Mouse (Mus musculus) kidney, embryonic 14.5 days (tissue): Measurements from ENCODE around the gene Amn. TPM values are rescaled to one million over a fixed set of nuclear protein-coding genes. Genes with fewer than 3 reads are reported as not detected.
A peak's percentile ranks its signal among the peaks of the same experiment; 100 is the strongest.

Experiments used
- ATAC-seq: fragments of 200-750 bp; cut with Nextera tagmentation; 2 replicates; pipeline ENCODE4 v1.8.0; 2017; ENCODE audit warnings: moderate number of reproducible peaks, mild to moderate bottlenecking, moderate TSS enrichment, moderate library complexity; ENCODE audit not compliant: low FRiP score, low TSS enrichment
- H3K27ac ChIP-seq: fragments of 300-500 bp; sonication (generic); 2 replicates; pipeline ENCODE4 v1.5.1; 2014; ENCODE audit warnings: low read depth, mild to moderate bottlenecking, low read length, moderate library complexity, mixed read lengths
- H3K27me3 ChIP-seq: fragments of 300-500 bp; sonication (generic); 2 replicates; pipeline ENCODE4 v1.6.1; 2014; ENCODE audit warnings: mild to moderate bottlenecking, low read length; ENCODE audit not compliant: control insufficient read depth, insufficient read depth
- H3K36me3 ChIP-seq: fragments of 300-500 bp; sonication (generic); 2 replicates; pipeline ENCODE4 v1.6.1; 2014; ENCODE audit warnings: low read length, mixed read lengths; ENCODE audit not compliant: control insufficient read depth, insufficient read depth
- H3K4me1 ChIP-seq: fragments of 300-500 bp; sonication (generic); 2 replicates; pipeline ENCODE4 v1.6.1; 2014; ENCODE audit warnings: low read length, mixed read lengths; ENCODE audit not compliant: control insufficient read depth, insufficient read depth
- H3K4me2 ChIP-seq: fragments of 300-500 bp; sonication (generic); replicated peaks from 2 replicates; pipeline ENCODE4 v1.6.1; 2014; ENCODE audit warnings: low read depth, mild to moderate bottlenecking, low read length
- H3K4me3 ChIP-seq: fragments of 300-500 bp; sonication (generic); 2 replicates; pipeline ENCODE4 v1.5.1; 2014; ENCODE audit warnings: mild to moderate bottlenecking, low read length
- H3K9ac ChIP-seq: fragments of 300-500 bp; sonication (generic); 2 replicates; pipeline ENCODE4 v1.6.1; 2014; ENCODE audit warnings: low read depth, mild to moderate bottlenecking, low read length, moderate library complexity
- H3K9me3 ChIP-seq: fragments of 300-500 bp; sonication (generic); 2 replicates; pipeline ENCODE4 v1.6.1; 2016; ENCODE audit warnings: low read length; ENCODE audit not compliant: control insufficient read depth
- WGBS: fragments of 180-500 bp; shearing (Covaris S2); extraction: QIAGEN DNeasy Blood & Tissue Kit; methylation state at CpG from one replicate; pipeline ENCODE4 v1.1.7; 2014; 5-methylcytosine and 5-hydroxymethylcytosine counted together
- polyA plus RNA-seq: library from polyadenylated mRNA; unstranded; fragments of >200 nt; fragmentation: Nextera tagmentation; extraction: Ambion mirVana; gene quantifications from 2 replicates; pipeline ENCODE4 v1.2.1, GENCODE M21; 2014

The Amn gene
- polyA plus RNA-seq, 1 experiment from 2014 or later = 14.5 TPM

DNA sequence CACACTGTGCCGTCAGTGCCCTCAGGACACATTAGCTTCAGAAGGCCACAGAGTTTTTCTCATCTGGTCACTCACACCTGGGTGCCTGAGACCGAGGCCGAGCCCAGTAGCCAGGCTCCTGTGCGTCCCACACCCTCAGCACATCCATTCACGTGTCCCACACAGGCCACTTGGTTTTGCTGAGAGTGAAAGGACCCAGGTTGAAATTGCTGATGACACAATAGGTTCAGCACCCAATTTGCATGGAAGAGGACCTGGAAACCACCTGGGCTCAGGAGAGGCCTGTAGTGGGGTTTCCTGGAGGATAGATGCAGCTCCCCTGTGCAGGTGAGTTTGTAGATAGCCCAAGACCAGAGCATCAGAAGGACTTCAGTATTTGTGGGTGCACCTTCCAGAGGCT lies 32.5 kb upstream of the Amn start:
- no peak for ATAC-seq
- Histone ChIP-seq H3K9me3 (no peaks in the 10 kb centered on the region), H3K4me1 (peaks cover 24% of the 10 kb centered on the region), H3K27ac (peak overlapping the region; percentile 71), H3K9ac (no peak overlapping the region), H3K4me2 (no peak overlapping the region), H3K4me3 (no peak overlapping the region), H3K27me3 (no peaks in the 10 kb centered on the region), H3K36me3 (peaks cover 7% of the 10 kb centered on the region; the same call in 1 of the 2 replicates)
- 75% methylated on average over 5 of the region's 5 CpGs for WGBS

DNA sequence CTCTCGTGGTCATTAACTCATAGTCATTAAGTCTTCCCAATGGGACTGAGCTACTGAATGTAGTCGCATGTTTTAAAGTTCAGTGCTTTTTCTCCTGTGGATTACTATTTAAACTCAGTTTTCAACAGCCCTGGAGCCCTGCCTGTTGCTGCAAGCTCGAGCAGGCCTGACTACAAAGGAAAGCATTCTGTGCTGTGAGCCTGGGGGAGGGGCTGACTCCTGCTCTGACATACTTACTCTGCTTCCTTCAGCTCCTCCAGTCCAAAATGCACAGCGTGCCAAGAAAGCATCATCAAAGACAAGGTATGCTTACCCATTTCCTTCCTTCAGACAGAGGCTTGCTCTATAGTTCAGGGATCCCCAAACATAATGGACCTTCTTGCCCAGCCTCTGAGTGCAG lies 32.1 kb upstream of the Amn start:
- Histone ChIP-seq H3K9ac (no peak overlapping the region), H3K27me3 (no peaks in the 10 kb centered on the region), H3K4me1 (peaks cover 24% of the 10 kb centered on the region), H3K9me3 (no peaks in the 10 kb centered on the region), H3K4me3 (no peak overlapping the region), H3K27ac (peak overlapping the region; percentile 71), H3K36me3 (peaks cover 7% of the 10 kb centered on the region; the same call in 1 of the 2 replicates), H3K4me2 (no peak overlapping the region)
- ATAC-seq = no peak; the same call in 1 of the 2 replicates
- 38% methylated on average over 4 of the region's 4 CpGs for WGBS

DNA sequence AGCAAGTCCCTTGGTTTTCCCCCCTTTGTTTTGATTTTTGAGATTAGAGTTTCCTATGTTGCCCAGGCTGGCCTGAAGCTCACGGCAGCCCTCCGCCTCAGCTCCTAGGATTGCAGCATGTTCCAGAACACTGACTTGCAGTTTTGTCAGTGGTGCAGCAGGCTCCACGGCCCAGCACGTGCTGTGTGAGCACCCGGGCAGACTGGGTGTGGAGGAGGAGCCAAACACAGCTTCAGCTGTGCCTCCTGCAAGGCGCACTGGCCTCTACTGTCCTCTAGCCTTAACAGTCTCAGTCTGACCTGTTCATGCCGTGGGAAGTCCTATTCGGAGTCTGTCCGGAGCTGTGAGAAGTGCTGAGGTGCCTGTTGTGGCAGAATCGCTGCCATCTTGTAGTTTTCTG lies 31.0 kb upstream of the Amn start:
- no peaks in the 10 kb centered on the region for H3K27me3 ChIP-seq
- H3K27ac ChIP-seq = no peak overlapping the region
- peaks cover 24% of the 10 kb centered on the region for H3K4me1 ChIP-seq
- 63% methylated on average over 10 of the region's 10 CpGs for WGBS
- H3K9me3 ChIP-seq = no peaks in the 10 kb centered on the region
- H3K4me2 ChIP-seq = no peak overlapping the region
- H3K4me3 ChIP-seq = no peak overlapping the region
- H3K36me3 ChIP-seq = peaks cover 11% of the 10 kb centered on the region; the same call in 1 of the 2 replicates
- H3K9ac ChIP-seq = no peak overlapping the region
- ATAC-seq = peak; percentile 48; the same call in 1 of the 2 replicates

DNA sequence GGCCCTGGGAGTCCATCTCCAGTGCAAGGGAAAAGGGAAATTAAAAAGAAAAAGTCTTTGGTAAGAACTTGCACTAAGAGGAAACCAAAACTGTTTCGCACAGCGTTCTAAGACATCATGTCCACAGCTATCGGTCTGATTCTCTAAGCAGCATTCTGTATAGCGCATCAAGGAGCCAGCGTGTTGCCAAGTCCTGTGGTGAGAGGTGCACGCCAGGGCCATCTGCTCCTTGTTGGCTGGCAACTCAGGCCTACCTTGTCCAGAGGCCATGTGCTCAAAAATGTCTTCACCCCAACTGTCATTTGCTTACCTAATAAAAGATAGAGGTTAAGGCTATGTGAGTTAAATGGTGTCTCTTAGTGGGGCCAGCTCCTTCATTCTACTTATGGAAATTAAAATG lies 29.0 kb upstream of the Amn start:
- no peak for ATAC-seq
- Histone ChIP-seq H3K4me1 (peaks cover 24% of the 10 kb centered on the region), H3K9ac (no peak overlapping the region), H3K27me3 (no peaks in the 10 kb centered on the region), H3K9me3 (no peaks in the 10 kb centered on the region), H3K4me3 (no peak overlapping the region), H3K27ac (no peak overlapping the region), H3K36me3 (peaks cover 20% of the 10 kb centered on the region; the same call in 1 of the 2 replicates), H3K4me2 (no peak overlapping the region)
- 97% methylated on average over 6 of the region's 6 CpGs for WGBS

DNA sequence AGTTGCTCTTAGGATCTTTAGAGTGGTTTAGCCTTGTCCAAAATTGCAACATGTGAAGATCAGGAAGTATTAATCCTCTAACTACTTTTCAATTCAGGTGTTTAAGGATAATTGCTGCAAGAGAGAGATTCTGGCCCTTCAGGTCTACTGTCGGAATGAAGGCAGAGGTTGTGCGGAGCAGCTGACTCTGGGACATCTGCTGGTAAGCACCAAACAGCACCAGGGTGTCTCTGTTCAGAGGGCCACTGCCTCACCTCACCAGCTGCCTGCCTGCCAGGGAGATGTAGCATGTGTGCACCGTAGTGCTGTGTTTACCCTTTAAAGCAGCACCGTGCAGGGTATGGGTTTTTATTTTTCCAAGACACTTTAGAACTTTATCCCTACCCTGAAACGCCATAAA lies 28.5 kb upstream of the Amn start:
- Histone ChIP-seq H3K27me3 (no peaks in the 10 kb centered on the region), H3K4me1 (peaks cover 23% of the 10 kb centered on the region), H3K27ac (no peak overlapping the region), H3K36me3 (peaks cover 23% of the 10 kb centered on the region; the same call in 1 of the 2 replicates), H3K9ac (no peak overlapping the region), H3K9me3 (no peaks in the 10 kb centered on the region), H3K4me3 (no peak overlapping the region), H3K4me2 (no peak overlapping the region)
- 73% methylated on average over 5 of the region's 5 CpGs for WGBS
- no peak for ATAC-seq

DNA sequence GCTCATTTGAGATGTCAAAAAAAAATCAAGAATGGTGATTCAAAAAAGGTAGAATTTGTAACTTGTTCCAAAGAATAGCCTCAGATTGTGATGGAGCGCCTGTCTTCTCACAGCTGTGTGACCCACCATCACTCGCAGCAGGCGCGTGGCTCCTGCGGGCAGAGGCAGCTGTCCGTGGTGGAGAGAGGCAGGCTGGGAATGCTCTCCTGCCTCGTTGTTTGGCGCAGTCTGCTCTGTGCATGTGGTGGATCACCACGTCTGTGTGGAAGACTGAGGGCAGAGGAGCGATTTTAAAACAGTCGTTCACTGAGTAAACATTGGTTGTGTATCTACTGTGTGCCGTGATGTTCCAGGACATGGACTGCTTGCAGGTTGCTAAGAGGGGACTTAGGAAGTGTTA lies 27.2 kb upstream of the Amn start:
- Histone ChIP-seq H3K4me1 (peaks cover 10% of the 10 kb centered on the region; the same call in 1 of the 2 replicates), H3K4me3 (no peak overlapping the region), H3K36me3 (peaks cover 25% of the 10 kb centered on the region; the same call in 1 of the 2 replicates), H3K27me3 (no peaks in the 10 kb centered on the region), H3K9me3 (no peaks in the 10 kb centered on the region), H3K27ac (no peak overlapping the region), H3K9ac (no peak overlapping the region), H3K4me2 (no peak overlapping the region)
- no peak for ATAC-seq
- WGBS = 92% methylated on average over 12 of the region's 12 CpGs

DNA sequence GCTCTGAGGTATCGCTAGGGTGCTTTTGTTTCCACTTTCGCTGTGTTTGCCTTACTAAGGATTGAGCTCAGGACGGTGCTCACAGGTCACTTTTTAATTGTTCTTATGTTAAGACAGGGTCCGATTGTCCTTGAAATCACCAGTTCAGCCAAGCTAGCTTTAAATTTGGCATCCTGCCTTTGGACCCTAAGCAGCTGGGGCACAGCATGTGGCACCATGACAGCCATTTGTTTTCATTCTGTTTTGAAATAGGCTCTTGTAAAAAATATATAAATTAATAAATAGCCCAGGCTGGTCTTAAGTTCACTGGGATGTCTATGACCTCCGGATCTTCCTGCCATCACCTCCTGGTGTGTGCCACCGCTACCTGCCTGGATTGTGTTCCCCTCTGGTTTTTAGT lies 25.8 kb upstream of the Amn start:
- Histone ChIP-seq H3K4me2 (no peak overlapping the region), H3K9me3 (no peaks in the 10 kb centered on the region), H3K27ac (no peak overlapping the region), H3K4me3 (no peak overlapping the region), H3K36me3 (peaks cover 25% of the 10 kb centered on the region; the same call in 1 of the 2 replicates), H3K9ac (no peak overlapping the region), H3K27me3 (no peaks in the 10 kb centered on the region), H3K4me1 (no peaks in the 10 kb centered on the region)
- ATAC-seq = no peak
- WGBS = 90% methylated on average over 6 of the region's 6 CpGs

DNA sequence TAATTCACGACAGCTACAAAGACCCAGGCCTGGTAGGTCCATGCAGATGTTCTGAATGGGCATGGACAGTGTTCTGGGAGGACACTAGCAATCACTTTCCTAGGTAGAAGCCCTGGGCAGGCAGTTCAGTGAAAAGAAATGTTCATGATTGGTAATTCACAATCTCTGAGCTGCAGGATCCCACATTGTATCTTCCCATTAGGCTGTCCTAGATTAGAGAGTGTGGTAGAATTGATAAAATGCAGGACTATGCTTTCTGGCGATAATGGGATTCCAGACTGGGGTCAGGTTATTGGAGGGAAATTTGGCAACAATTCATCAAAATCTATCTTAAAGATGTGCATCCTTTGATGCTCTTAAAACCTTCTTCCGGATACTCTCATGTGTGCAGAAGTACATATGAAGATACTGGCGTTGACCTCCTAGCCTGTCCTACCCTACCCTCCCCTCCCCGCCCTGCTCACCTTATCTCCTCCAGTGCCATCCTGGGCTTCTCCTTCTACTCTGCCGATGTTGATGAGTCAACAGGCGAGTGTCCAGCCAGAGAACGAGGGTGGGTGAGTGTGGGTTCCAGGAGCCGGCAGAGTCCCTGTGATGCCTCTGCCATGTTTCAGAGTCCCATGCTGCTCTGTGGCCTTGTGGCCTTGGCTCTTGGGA lies 24.0 kb upstream of the Amn start:
- no peak overlapping the region for H3K4me2 ChIP-seq
- peaks cover 25% of the 10 kb centered on the region; the same call in 1 of the 2 replicates for H3K36me3 ChIP-seq
- 92% methylated on average over 9 of the region's 9 CpGs for WGBS
- no peaks in the 10 kb centered on the region for H3K27me3 ChIP-seq
- no peak overlapping the region for H3K4me3 ChIP-seq
- no peaks in the 10 kb centered on the region for H3K9me3 ChIP-seq
- no peaks in the 10 kb centered on the region for H3K4me1 ChIP-seq
- H3K27ac ChIP-seq = no peak overlapping the region
- no peak overlapping the region for H3K9ac ChIP-seq
- no peak for ATAC-seq

DNA sequence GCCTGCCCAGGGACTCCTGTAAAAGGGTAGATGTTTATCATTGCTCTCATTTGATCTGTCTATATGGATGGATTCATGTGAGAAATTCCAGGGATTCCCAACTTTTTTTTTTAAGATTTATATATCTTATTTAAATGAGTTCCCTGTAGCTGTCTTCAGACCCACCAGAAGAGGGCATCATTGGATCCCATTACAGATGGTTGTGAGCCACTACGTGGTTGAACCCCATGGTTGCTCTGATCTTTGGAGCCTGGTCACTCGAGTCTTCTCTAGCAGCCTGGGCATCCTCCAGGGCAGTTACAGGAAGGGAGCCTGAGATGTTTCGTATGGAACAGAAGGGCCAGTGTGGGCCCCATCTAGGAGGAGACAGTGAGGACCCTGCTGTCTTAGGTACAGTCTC lies 21.8 kb upstream of the Amn start:
- ATAC-seq = no peak
- 62% methylated on average over 3 of the region's 3 CpGs for WGBS
- Histone ChIP-seq H3K27ac (no peak overlapping the region), H3K4me2 (no peak overlapping the region), H3K4me1 (no peaks in the 10 kb centered on the region), H3K27me3 (no peaks in the 10 kb centered on the region), H3K9me3 (no peaks in the 10 kb centered on the region), H3K4me3 (no peak overlapping the region), H3K9ac (no peak overlapping the region), H3K36me3 (peaks cover 25% of the 10 kb centered on the region; the same call in 1 of the 2 replicates)
